Mouse (Mus musculus): ENCODE data around the gene Akap13.
"Not testable (repeated sequence)": the region's sequence is repeated elsewhere in the genome, so short reads cannot be mapped to it uniquely, and the experiment has no call there.

Gene Akap13

GRCm38 (mm10) chr7:75589304-75589973, 134.1 kb downstream of the Akap13 start:
- ATAC-seq (ENCODE audit: insufficient number of reproducible peaks, low FRiP score, low TSS enrichment): no peak

- no peak for ATAC-seq (ENCODE audit: insufficient number of reproducible peaks, low FRiP score, low TSS enrichment)
Measured at GRCm38 (mm10) chr7:75591961-75592360, 136.6 kb downstream of the Akap13 start.

- ATAC-seq (ENCODE audit: insufficient number of reproducible peaks, low FRiP score, low TSS enrichment): no peak
Measured at GRCm38 (mm10) chr7:75594801-75595200, 139.5 kb downstream of the Akap13 start.

GRCm38 (mm10) chr7:75595268-75595667, 139.9 kb downstream of the Akap13 start:
- no peak for ATAC-seq (ENCODE audit: insufficient number of reproducible peaks, low FRiP score, low TSS enrichment)

GRCm38 (mm10) chr7:75596058-75596748, 140.9 kb downstream of the Akap13 start:
- ATAC-seq (ENCODE audit: insufficient number of reproducible peaks, low FRiP score, low TSS enrichment): no peak

GRCm38 (mm10) chr7:75597840-75598239, 142.5 kb downstream of the Akap13 start:
- no peak for ATAC-seq (ENCODE audit: insufficient number of reproducible peaks, low FRiP score, low TSS enrichment)

- ATAC-seq (ENCODE audit: insufficient number of reproducible peaks, low FRiP score, low TSS enrichment): no peak
Measured at GRCm38 (mm10) chr7:75600360-75601075, 145.2 kb downstream of the Akap13 start.

- ATAC-seq (ENCODE audit: insufficient number of reproducible peaks, low FRiP score, low TSS enrichment): no peak
Measured at GRCm38 (mm10) chr7:75607248-75607647, 151.9 kb downstream of the Akap13 start.

- ATAC-seq (ENCODE audit: insufficient number of reproducible peaks, low FRiP score, low TSS enrichment): no peak
Measured at GRCm38 (mm10) chr7:75608716-75609115, 153.4 kb downstream of the Akap13 start.

- no peak for ATAC-seq (ENCODE audit: insufficient number of reproducible peaks, low FRiP score, low TSS enrichment)
Measured at GRCm38 (mm10) chr7:75609456-75610262, 154.3 kb downstream of the Akap13 start.

GRCm38 (mm10) chr7:75610391-75610790, 155.1 kb downstream of the Akap13 start:
- no peak for ATAC-seq (ENCODE audit: insufficient number of reproducible peaks, low FRiP score, low TSS enrichment)

- no peak for ATAC-seq (ENCODE audit: insufficient number of reproducible peaks, low FRiP score, low TSS enrichment)
Measured at GRCm38 (mm10) chr7:75611261-75611950, 156.1 kb downstream of the Akap13 start.

- ATAC-seq (ENCODE audit: insufficient number of reproducible peaks, low FRiP score, low TSS enrichment): no peak
Measured at GRCm38 (mm10) chr7:75612000-75612682, 156.8 kb downstream of the Akap13 start.

GRCm38 (mm10) chr7:75612683-75613053, 157.3 kb downstream of the Akap13 start:
- no peak for ATAC-seq (ENCODE audit: insufficient number of reproducible peaks, low FRiP score, low TSS enrichment)

- ATAC-seq (ENCODE audit: insufficient number of reproducible peaks, low FRiP score, low TSS enrichment): no peak
Measured at GRCm38 (mm10) chr7:75613240-75613639, 157.9 kb downstream of the Akap13 start.

GRCm38 (mm10) chr7:75614826-75615225, 159.5 kb downstream of the Akap13 start:
- ATAC-seq (ENCODE audit: insufficient number of reproducible peaks, low FRiP score, low TSS enrichment): no peak

GRCm38 (mm10) chr7:75617246-75617645, 161.9 kb downstream of the Akap13 start:
- not testable (repeated sequence) for ATAC-seq (ENCODE audit: insufficient number of reproducible peaks, low FRiP score, low TSS enrichment)

GRCm38 (mm10) chr7:75618699-75619098, 163.4 kb downstream of the Akap13 start:
- no peak for ATAC-seq (ENCODE audit: insufficient number of reproducible peaks, low FRiP score, low TSS enrichment)

GRCm38 (mm10) chr7:75619875-75620274, 164.5 kb downstream of the Akap13 start:
- no peak for ATAC-seq (ENCODE audit: insufficient number of reproducible peaks, low FRiP score, low TSS enrichment)
